Mouse (Mus musculus): ENCODE results near the gene Sec23ip.
"Not testable (repeated sequence)": the region's sequence is repeated elsewhere in the genome, so short reads cannot be mapped to it uniquely, and the experiment has no call there.

Sec23ip gene

DNA sequence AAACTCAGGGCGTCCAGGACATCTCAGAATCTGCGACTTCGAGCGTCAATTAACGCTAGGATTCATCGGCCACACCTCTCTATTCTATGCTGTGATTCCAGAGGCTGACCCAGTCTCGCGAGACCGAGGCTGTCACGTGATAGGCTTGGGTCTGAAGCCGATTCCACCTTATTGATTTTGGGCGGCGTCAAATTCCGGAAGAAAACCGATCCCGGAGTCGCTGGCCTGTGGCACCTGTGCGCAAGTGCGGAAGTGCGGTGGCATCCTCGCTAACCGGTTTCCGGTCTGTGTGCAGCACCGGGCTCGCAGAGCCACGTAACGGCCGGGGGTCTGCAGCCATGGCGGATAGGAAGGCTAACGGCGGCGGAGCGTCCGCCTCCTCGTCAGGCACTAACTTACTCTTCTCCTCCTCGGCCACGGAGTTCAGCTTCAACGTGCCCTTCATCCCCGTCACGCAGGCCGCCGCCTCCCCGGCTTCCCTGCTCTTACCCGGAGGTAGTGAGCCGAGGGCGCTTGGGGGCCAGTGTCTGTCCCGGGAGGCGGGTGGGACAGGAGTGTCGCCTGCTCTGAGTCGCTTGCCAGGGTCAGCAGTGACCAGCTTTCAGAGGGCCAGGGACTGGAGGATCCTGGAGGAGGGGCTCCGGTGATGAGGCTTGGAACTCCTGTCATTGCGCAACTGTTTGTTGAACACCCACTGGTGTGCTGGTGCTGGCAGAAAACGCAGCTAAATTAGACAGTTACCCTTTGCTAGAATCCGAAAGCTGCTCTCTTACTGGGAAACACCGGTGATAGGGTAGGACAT, at the start of gene Sec23ip:
Gene Sec23ip, plus strand, starts transcription at position 260 of the 802 bp plus-strand sequence.
- peak; percentile 99 for DNase-seq (ENCODE audit: low read depth, low spot score)

DNA sequence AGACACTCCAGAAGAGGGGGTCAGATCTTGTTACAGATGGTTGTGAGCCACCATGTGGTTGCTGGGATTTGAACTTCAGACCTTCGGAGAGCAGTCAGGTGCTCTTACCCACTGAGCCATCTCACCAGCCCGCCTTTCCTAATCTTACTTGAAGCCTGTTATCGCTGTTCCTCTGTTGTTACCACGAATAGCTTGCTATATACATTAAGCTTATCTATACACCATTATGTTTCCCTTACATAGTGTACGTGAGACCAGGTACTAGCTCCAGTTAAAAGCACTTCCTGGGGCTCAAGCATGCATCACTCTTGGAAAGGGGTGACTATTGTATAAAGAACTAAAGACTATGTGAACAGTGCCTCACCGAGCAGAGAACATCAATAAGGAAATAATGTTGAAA, 44.8 kb upstream of the Sec23ip start:
- DNase-seq (ENCODE audit: low read depth, low spot score) = not testable (repeated sequence)

DNA sequence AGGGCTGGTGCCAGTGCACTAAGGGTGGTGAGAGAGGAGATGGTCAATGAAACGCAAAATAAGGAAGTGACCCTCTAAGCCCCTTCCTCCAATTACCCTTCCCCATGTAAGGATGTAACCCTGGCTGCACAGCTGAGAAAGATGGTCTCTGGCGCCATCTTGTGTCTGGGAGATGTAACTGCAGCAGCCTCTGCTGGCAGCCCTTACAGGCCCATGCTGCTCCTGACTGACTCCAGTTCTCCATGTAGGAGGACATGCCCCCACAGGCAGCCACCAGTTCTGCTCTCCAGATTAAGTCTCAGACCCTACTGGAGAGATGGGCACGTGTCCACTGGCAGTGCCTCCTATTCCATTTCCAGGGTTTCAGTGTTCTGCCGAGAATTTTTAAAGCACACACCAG, 39.0 kb upstream of the Sec23ip start:
- DNase-seq (ENCODE audit: low read depth, low spot score) = peak; percentile 58

DNA sequence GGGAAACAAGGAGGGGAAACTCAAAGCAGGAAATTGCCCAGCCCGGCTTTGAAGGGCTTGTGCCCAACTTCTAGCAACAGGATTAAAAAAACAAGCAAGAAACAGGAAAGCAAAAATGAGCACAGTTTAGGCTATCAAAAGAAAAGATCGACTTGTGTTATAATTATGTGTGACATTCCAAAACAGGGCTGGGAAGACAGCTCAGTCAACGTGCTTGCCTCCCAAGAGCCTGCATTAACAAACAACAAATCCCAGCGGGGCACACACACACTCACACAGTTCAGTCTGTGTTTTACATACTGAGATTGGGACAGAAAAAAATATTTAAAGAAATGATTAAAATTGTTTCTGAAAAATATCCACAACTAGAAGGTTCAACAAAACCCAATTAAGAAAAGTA, 26.8 kb upstream of the Sec23ip start:
- no peak for DNase-seq (ENCODE audit: low read depth, low spot score)

DNA sequence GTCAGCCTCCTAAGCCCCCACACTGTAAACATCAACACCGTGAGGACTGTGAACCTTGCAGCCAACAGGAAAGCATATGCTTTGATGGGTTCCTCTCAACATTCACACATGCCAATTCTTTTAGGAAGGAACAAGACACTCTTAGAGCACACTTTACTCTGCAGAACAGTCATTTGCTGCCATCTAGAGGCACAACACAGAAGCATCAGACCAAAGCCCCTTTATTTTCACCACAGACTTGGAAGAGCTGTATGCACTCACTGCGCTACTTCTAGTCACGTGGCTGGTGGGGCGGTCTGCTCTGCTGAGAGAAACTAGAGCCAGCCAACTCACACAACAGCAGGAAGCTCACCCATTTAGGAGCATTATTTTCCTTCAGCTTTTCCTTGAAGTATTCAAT, 20.0 kb upstream of the Sec23ip start:
- DNase-seq (ENCODE audit: low read depth, low spot score) = peak; percentile 54

DNA sequence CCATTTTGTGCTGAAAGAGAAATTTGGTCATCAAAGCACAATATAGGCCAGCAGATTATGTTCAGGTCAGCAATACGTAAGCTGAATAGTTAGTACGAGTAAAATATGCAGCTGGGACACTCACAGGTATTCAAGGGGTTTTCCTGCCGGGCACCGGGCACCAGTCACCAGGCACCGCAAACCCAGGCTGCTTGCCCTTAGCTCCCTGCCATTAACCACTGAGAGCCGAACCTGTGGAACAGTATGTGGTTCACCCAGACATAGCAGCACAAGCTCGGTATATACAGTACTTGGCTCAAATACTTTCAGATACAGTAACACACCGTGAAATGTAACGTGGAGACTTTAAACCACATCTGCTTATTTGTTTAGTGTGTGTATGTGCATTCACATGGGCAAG, 19.6 kb upstream of the Sec23ip start:
- DNase-seq (ENCODE audit: low read depth, low spot score) = no peak

DNA sequence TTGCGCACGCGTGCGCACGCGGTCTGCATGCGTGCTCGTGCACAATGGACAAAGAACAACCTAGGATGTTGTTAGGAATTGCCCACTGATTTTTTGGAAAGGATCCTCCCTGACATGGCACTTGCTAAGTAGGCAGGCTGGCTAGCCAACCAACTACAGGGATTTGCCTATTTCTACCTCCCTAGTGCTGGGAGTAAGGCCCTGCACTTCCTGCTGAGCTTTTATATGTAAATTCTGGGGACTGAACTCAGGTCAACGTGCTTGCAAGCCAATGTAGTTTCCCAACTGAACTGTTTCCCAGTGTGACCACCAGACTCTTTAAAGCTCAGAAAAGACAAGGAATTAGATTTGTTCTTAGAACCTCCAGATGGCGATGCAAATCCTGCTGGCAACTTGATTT, 17.7 kb upstream of the Sec23ip start:
- no peak for DNase-seq (ENCODE audit: low read depth, low spot score)

DNA sequence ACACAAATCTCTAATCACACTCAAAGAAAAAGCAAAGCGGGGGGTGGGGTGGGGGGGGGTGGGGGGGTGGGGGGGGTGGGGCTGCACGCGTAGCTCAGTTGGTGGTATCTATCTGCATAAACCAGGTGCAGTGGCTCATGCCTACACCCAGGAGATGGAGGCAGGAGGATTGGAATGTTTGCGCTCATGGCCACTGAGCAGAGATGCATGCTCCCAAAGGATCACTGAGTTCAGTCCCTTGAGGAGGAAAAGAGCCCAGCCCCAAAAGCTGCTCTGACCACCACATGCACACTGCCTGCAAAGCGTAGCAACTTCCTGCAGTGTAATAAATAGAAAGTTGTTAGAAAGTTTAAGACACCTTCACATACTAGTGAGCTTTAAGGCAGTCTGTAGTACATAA, 17.0 kb upstream of the Sec23ip start:
- DNase-seq (ENCODE audit: low read depth, low spot score) = no peak

DNA sequence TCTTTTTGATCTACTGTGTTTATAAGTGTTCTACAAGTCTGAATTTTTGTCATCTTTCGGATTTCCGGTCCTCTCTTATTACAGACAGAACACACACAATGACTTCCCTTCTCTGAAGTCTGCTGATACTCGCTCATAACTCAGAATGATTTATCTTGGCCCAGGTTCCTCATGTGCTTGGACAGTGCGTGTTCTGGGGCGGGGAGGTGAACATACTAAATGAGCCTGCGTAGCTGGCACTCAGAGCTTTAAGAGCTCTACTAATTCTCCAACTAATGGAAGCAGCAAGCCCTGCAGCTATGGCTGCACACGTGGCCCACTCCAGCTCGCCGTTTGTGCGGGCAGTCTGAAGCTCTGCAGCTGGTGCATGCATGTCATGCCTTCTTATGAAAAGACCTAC, 16.0 kb upstream of the Sec23ip start:
- no peak for DNase-seq (ENCODE audit: low read depth, low spot score)

DNA sequence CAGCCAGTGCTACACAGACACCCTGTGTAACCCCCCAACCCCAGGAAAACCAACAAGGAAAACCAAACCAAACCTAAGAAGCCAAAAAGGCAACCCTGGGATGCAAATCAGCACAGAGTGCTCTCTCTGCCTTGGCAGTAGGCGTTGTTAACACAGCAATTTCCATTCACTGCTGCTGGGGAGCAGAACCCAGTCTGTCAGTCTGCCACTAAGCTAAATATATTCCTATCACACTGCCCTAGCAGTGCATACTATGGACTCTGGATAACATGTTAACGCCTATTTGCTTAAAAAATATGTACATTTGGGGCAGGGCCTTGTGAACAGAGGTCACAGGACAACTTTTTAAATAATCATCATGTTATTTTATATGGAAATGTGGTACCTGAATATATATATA, 13.2 kb upstream of the Sec23ip start:
- DNase-seq (ENCODE audit: low read depth, low spot score) = peak; percentile 19

DNA sequence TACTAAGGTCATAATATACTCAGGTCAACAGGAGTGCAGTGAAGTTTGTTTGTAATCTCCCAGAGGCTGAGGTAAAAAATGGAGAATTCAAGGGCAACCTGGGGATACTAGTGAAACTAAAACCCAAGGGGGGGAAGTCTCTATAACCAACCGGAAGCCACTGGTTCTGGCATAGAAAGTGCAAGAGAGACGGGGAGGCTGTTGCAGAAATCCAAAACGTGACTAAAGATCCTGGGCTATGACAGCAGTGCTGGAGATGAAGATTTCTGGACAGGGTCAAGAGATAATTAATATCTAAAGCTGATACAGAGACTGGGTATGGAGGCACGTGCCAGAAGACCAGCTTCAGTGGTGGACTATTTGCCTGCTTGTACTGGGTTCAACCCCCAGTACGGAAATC, 6.7 kb upstream of the Sec23ip start:
- peak; percentile 56 for DNase-seq (ENCODE audit: low read depth, low spot score)

DNA sequence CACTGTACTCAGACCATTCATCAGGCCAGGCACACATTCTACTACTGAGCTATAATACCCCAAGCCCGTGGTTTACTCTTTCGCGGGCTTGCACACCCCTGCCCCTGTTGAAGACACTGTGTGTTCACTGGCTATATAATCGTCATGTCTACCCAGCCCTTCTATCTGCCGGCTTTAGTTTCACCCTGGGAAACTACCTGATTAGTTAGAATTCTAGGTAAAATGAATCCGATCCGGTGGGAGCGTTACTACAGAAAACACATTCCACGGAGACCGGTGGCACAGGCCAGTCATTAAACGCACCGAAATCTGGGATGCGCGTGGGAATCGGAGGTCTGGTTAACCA, 5.7 kb upstream of the Sec23ip start:
- DNase-seq (ENCODE audit: low read depth, low spot score) = peak; percentile 42

DNA sequence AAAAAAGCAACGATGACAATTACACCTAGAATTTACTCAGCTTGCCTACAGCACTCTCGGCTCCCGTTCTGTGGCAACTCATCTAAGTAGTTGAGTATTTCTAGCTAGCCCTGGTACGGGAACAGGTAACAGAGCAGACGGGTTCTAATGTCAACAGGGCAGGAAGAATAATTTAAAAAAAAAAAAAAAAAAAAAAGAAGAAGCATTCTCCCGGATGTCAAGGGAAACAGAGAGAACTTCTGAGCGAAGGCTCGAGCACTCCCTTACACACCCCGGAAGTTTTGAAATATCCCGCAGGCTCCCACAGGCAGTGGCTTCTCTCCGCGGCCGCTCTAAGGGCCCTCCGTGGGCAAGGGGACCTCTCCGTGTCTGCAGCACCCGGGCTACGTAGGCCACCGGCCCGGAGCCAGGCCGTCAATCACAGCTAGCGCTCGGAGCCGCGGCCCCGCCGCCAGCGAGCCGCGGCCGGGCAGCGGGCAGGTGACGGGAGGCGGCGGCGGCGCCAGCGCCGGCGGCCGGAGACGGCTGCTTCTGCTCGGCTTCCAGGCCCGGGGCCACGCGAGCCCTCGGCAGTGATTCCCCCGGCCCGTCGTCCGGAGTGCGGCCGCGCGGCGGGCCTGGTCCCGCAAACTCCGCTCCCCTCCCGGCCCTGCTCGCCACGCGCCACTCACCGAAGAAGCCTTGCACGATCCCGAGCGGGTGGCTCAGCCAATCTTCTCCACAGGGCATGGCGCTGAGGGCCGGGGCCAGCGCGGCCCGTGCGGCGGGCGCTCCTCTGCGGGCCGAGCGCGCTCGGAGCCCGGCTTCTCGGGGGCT, 5.1 kb upstream of the Sec23ip start:
- DNase-seq (ENCODE audit: low read depth, low spot score) = peak; percentile 63

DNA sequence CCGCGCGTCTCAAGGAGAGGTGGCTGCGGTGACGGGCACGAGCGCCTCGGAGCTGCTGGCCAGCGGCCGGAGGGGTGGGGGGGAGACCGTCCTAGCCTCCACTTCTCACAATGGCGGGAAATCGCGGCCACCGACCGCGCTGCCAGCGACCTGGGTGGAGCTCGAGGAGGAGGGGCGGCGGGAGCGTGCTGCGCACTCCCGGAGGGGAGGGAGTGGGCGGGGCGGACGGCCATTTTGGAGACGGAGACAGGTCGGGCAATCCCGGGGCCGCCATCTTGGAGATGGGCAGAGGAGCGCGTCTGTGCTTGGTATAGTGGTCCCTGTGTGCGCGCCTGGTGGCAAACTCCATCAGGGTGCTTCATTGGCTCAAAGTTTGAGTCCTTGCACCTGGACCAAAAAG, 4.4 kb upstream of the Sec23ip start, which contains the start of gene Mcmbp:
Gene Mcmbp, minus strand, starts transcription at position 162 of the 400 bp plus-strand sequence.
- peak; percentile 98 for DNase-seq (ENCODE audit: low read depth, low spot score)

DNA sequence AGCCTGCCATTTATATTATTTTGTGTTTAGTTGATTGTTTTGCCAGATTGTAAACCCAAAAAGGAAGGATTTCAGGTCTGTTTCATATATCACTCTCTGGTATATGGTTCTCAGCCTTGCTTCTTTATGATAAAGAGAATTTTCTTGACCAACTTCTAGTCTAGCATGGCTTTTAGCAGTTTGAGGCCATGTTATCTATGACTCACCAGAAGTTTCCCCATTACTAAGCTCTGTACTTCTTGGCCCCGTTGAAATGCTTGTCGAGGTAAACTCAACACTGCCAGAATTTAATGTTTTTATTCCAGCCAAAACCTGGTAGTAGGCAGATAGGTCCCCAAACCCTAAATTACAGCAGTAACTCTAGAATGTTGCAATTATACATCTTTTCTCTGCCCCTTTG, 845 bp upstream of the Sec23ip start:
- DNase-seq (ENCODE audit: low read depth, low spot score) = no peak

DNA sequence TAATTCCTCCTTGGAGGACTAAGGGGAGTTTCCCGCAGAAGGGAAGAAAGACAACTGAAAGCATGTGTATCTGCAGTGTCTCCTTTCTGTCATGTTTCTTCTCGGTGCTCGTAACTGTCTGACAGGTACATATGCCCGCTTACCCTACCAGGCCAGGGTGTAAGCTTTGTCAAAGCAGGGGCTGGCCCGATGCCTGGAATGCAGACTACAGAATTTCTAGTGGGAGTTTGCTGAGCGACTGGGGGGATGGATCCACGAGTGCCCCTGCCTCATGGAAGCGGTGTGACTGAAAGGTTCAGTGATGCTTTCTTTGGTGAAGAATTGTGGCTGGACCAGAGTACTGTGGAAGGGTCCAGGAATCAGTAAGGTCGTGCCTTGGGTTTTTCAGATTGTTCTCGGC, 1.4 kb downstream of the Sec23ip start:
- DNase-seq (ENCODE audit: low read depth, low spot score) = no peak

DNA sequence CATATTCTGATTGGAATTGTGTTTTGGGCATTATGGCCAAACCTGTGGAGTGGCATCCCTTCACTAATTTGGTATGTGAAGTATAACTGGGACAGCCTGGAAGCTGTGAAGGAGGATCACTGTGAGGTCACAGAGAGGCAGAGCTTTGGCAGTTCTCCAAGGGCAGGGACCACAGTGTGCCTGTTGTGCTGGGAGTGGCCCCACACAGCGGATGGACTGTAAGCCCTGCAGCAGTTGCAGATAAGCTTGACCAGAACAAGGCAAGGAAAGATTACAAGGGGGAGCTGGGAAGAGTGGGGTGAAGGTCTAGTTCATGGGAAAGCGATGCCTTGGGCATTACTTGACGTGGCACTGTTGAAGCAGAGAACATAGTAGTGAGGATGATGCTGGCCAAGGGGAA, 4.0 kb downstream of the Sec23ip start:
- DNase-seq (ENCODE audit: low read depth, low spot score) = no peak

DNA sequence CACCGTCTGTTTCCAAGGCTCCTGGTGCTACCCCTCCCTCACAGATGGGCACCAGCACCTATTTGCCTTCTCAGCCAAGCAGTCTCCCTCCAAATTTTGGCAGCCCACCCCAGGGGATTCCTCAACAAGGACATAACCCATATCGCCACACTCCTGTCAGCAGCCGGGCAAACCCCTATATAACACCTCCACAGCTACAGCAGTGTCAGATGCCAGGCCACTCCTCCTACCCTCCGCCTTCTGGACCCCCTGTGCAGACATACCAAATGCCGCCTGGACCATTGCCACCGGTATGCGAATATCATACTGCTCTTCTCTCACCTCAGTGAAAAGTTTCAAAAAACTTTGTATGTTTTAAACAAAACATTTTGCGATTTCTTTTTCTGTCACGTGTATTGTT, 5.6 kb downstream of the Sec23ip start:
- no peak for DNase-seq (ENCODE audit: low read depth, low spot score)

DNA sequence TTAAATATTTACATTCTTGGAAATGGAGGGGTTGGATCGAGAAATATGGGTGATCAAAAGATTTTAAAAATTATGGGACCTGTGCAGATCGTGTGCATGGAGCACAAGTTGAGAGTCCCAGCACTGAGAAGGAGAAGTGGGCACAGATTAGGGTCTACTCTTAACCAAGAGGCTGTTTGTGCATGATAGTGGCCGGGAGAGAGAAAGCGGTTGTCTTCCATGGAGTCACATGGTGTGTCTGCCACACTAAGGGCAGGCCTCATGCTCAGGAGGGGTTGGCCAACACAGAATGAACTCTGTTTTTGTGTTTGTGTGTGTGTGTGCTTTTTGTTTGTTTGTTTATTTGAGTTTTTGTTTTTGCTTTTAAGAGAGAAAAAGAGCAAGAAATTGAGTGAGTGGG, 7.3 kb downstream of the Sec23ip start:
- DNase-seq (ENCODE audit: low read depth, low spot score) = no peak

DNA sequence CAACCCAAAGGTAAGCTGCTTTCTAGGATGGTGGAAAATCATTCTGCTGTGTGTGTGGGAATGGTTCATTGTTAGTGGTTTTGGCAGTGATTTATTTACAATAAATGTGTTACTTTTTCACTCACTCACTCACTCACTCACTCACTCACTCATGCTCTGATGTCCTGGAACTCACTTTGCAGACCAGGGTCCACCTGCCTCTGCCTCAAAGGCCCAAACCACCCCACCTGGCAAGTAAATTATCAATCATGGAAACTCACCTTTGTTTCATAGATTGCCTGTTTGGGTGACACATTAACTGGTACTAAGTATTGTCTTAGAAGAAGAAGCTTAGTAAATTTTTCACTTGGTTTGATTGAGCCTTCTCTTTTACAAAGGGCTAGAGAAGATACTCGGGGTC, 10.7 kb downstream of the Sec23ip start:
- DNase-seq (ENCODE audit: low read depth, low spot score) = no peak

DNA sequence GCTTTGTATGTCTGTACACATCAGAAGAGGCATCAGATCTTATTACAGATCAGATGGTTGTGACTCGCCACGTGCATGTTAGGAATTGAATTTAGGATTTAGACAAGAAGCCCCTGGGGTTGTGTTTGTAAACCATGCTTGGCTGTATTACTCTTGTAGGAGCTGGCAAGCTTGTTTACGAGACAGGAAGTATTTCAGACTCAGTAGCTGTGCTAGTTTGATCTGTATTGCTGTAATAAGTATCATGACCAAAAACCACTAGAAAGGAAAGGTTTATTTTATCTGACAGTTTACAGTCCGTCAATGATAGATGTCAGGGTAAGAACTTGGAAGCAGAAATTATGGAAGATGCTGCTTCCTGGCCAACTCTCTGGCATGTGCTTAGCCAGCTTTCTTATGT, 14.2 kb downstream of the Sec23ip start:
- DNase-seq (ENCODE audit: low read depth, low spot score) = no peak

DNA sequence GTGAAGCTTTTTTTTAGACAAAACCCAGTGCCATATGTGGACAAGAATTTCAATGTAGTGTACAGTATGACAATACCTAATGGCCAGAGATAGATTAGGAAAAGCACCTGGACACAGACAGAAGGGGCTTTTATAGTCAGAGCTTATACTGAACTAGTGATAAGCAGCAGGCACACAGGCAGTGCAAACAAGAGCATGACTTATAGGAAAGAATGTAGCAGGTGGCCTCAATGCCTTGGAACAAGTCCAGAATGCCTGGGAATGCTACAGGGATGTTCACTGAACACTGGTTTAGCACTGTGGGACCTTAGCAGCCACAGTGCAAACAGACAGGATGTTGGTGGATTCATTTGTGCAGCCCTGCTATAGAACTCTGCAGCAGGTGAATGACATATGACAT, 22.0 kb downstream of the Sec23ip start:
- no peak for DNase-seq (ENCODE audit: low read depth, low spot score)

DNA sequence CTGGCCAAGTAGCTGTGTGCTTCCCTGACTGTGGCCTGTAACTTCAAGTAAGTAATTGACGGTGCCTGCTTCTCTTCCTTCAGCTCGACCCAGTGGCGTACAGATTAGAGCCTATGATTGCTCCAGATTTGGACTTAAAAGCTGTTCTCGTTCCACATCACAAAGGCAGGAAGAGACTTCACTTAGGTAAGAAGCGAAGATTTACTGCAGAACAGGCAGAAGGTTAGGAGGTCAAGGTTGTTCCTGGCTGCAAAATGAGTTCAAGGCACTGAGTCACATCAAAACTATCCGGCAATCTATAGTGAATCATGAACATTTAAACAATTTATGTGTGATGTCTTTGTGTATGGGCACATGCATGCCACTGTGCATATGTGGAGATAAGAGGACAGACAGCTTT, 32.5 kb downstream of the Sec23ip start:
- no peak for DNase-seq (ENCODE audit: low read depth, low spot score)
